Mouse (Mus musculus) limb, embryonic 14.5 days (tissue): ENCODE measurements around the gene Dnaja4. TPM values are rescaled to one million over a fixed set of nuclear protein-coding genes. Genes with fewer than 3 reads are reported as not detected.

Source experiments
- ATAC-seq: fragments of 200-750 bp; cut with Nextera tagmentation; 2 replicates; pipeline ENCODE4 v1.8.0; 2017; ENCODE audit warnings: low read depth, moderate number of reproducible peaks, moderate TSS enrichment; ENCODE audit not compliant: low FRiP score
- DNase-seq: peaks from one replicate; pipeline ENCODE4 v3.0.0-alpha.2; 2015; ENCODE audit warnings: low spot score
- H3K27ac ChIP-seq: fragments of 300-500 bp; sonication (generic); replicated peaks from 2 replicates; pipeline ENCODE4 v1.5.1; 2014; ENCODE audit warnings: low read depth, mild to moderate bottlenecking, low read length, moderate library complexity, mixed read lengths
- H3K27me3 ChIP-seq: fragments of 300-500 bp; sonication (generic); 2 replicates; pipeline ENCODE4 v1.6.1; 2014; ENCODE audit warnings: low read length, mixed read lengths; ENCODE audit not compliant: control insufficient read depth, insufficient read depth
- H3K36me3 ChIP-seq: fragments of 300-500 bp; sonication (generic); 2 replicates; pipeline ENCODE4 v1.6.1; 2014; ENCODE audit warnings: mild to moderate bottlenecking, low read length, moderate library complexity, mixed read lengths; ENCODE audit not compliant: control insufficient read depth, insufficient read depth
- H3K4me1 ChIP-seq: fragments of 300-500 bp; sonication (generic); 2 replicates; pipeline ENCODE4 v1.6.1; 2014; ENCODE audit warnings: antibody characterized with exemption, low read length, mixed read lengths; ENCODE audit not compliant: control insufficient read depth, insufficient read depth
- H3K4me2 ChIP-seq: fragments of 300-500 bp; sonication (generic); replicated peaks from 2 replicates; pipeline ENCODE4 v1.6.1; 2014; ENCODE audit warnings: low read depth, mild to moderate bottlenecking, low read length, moderate library complexity; ENCODE audit not compliant: severe bottlenecking
- H3K4me3 ChIP-seq: fragments of 300-500 bp; sonication (generic); replicated peaks from 2 replicates; pipeline ENCODE4 v1.5.1; 2014; ENCODE audit warnings: low read length
- H3K9ac ChIP-seq: fragments of 300-500 bp; sonication (generic); 2 replicates; pipeline ENCODE4 v1.6.1; 2014; ENCODE audit warnings: mild to moderate bottlenecking, low read depth, low read length, moderate library complexity; ENCODE audit not compliant: severe bottlenecking
- H3K9me3 ChIP-seq: fragments of 300-500 bp; sonication (generic); 2 replicates; pipeline ENCODE4 v1.6.1; 2016; ENCODE audit warnings: low read length; ENCODE audit not compliant: control insufficient read depth
- POLR2A ChIP-seq: fragments of 200-500 bp; IDR thresholded peaks from 2 replicates; pipeline ENCODE4 v1.8.0; 2012; ENCODE audit warnings: inconsistent platforms, mild to moderate bottlenecking, moderate library complexity, borderline replicate concordance; ENCODE audit not compliant: insufficient read depth, insufficient read length; ENCODE audit errors: extremely low read depth
- WGBS: fragments of 180-500 bp; shearing (Covaris S2); extraction: QIAGEN DNeasy Blood & Tissue Kit; methylation state at CpG from one replicate; pipeline ENCODE4 v1.1.7; 2014; 5-methylcytosine and 5-hydroxymethylcytosine counted together
- polyA plus RNA-seq, 2 experiments: library from polyadenylated mRNA; depleted of rRNA in 1 of 2; stranded (reverse) in 1 of 2; unstranded in 1 of 2; fragments of >200 nt; fragmentation: Nextera tagmentation in 1 of 2; extraction: Ambion mirVana in 1 of 2; gene quantifications; 2 replicates each; pipeline versions ENCODE4 v1.2.1 to v1.2.3; 2012 to 2014

Dnaja4 gene
- polyA plus RNA-seq, 2 experiments = 11.2 to 12.0 TPM

GRCm38 (mm10) chr9:54722156-54722555 is 23.5 kb downstream of the Dnaja4 start:
- Histone ChIP-seq H3K36me3 (peaks cover 88% of the 10 kb centered on the region), H3K9me3 (no peaks in the 10 kb centered on the region), H3K27ac (no peak overlapping the region), H3K9ac (no peak overlapping the region), H3K27me3 (no peaks in the 10 kb centered on the region), H3K4me1 (no peaks in the 10 kb centered on the region), H3K4me2 (no peak overlapping the region), H3K4me3 (no peak overlapping the region)
- no peak for DNase-seq
- no peak for TF ChIP-seq POLR2A
- WGBS = 89% methylated on average over 7 of the region's 7 CpGs
- ATAC-seq = no peak

- Histone ChIP-seq H3K27me3 (no peaks in the 10 kb centered on the region), H3K9ac (no peak overlapping the region), H3K9me3 (no peaks in the 10 kb centered on the region), H3K27ac (no peak overlapping the region), H3K4me2 (no peak overlapping the region), H3K36me3 (peaks cover 88% of the 10 kb centered on the region), H3K4me1 (no peaks in the 10 kb centered on the region), H3K4me3 (no peak overlapping the region)
- WGBS = 81% methylated on average over 4 of the region's 4 CpGs
- no peak for TF ChIP-seq POLR2A
- no peak for ATAC-seq
- no peak for DNase-seq
Measured at GRCm38 (mm10) chr9:54722596-54722995, 23.9 kb downstream of the Dnaja4 start.

GRCm38 (mm10) chr9:54726315-54726714 is 27.6 kb downstream of the Dnaja4 start:
- ATAC-seq (no peak), DNase-seq (no peak)
- Histone ChIP-seq H3K9ac (no peak overlapping the region), H3K27ac (no peak overlapping the region), H3K9me3 (no peaks in the 10 kb centered on the region), H3K4me3 (no peak overlapping the region), H3K27me3 (no peaks in the 10 kb centered on the region), H3K4me2 (no peak overlapping the region), H3K4me1 (no peaks in the 10 kb centered on the region), H3K36me3 (peaks cover 79% of the 10 kb centered on the region)
- WGBS = 84% methylated on average over 5 of the region's 5 CpGs
- no peak for TF ChIP-seq POLR2A

GRCm38 (mm10) chr9:54732122-54732521 is 33.4 kb downstream of the Dnaja4 start:
- Histone ChIP-seq H3K4me1 (peaks cover 11% of the 10 kb centered on the region; the same call in 1 of the 2 replicates), H3K27me3 (no peaks in the 10 kb centered on the region), H3K9me3 (no peaks in the 10 kb centered on the region), H3K36me3 (peaks cover 26% of the 10 kb centered on the region), H3K27ac (no peak overlapping the region), H3K4me3 (no peak overlapping the region), H3K4me2 (no peak overlapping the region), H3K9ac (no peak overlapping the region)
- DNase-seq (peak; percentile 60), ATAC-seq (no peak)
- 93% methylated on average over 2 of the region's 2 CpGs for WGBS
- TF ChIP-seq POLR2A = no peak

- Histone ChIP-seq H3K36me3 (peaks cover 8% of the 10 kb centered on the region), H3K4me2 (peak within 1 kb of the TSS; percentile 71), H3K27ac (peak within 1 kb of the TSS; percentile 48; the same call in 1 of the 2 replicates), H3K4me1 (peaks cover 11% of the 10 kb centered on the region; the same call in 1 of the 2 replicates), H3K9me3 (no peaks in the 10 kb centered on the region), H3K9ac (peak within 1 kb of the TSS; percentile 77), H3K27me3 (no peaks in the 10 kb centered on the region), H3K4me3 (peak within 1 kb of the TSS; percentile 66)
- peak; percentile 90; the same call in 1 of the 2 replicates for TF ChIP-seq POLR2A
- ATAC-seq (peak; percentile 96), DNase-seq (peak; percentile 97)
- WGBS = 2% methylated on average over 32 of the region's 32 CpGs
Measured at GRCm38 (mm10) chr9:54733921-54734638, 35.4 kb downstream of the Dnaja4 start, which contains the start of gene Wdr61. TSS of gene Wdr61 (minus strand) at chr9:54734519.
